Mouse (Mus musculus): ENCODE data around the gene Ooep. TPM values are rescaled to one million over a fixed set of nuclear protein-coding genes. Genes with fewer than 3 reads are reported as not detected.
A peak's percentile ranks its signal among the peaks of the same experiment; 100 is the strongest.
"Not testable (repeated sequence)": the region's sequence is repeated elsewhere in the genome, so short reads cannot be mapped to it uniquely, and the experiment has no call there.

Gene Ooep
- polyA plus RNA-seq, 1 experiment from 2014 or later = 4.8 TPM

DNA sequence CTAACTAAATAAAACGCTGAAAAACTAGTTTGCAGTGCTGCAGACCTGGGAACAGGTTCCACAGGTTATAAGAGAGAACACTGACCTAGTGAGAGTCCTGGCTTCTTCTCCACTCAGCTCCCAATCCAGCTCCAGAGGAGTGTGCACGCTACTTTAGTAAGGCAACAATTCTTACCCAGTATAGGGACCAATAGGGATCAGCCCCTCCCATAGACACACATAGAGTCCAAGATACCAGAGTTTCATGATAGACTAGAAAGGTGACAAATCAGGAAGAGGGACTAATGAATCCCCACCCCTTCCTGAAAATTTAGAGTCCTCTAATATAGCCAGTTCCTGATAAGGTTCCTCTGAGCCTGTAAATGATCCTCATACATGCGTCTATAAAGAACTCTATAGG lies 31.5 kb downstream of the Ooep start:
- Histone ChIP-seq H3K4me1 (ENCODE audit: control insufficient read depth, insufficient read depth, low read depth, low read length) (no peaks in the 10 kb centered on the region), H3K9ac (ENCODE audit: low read depth, low read length) (no peak overlapping the region), H3K9me3 (ENCODE audit: control insufficient read depth, low read length) (no peaks in the 10 kb centered on the region), H3K4me3 (ENCODE audit: low read length) (no peak overlapping the region), H3K36me3 (ENCODE audit: control insufficient read depth, insufficient read depth, low read length) (no peaks in the 10 kb centered on the region), H3K4me2 (ENCODE audit: low read length) (no peak overlapping the region), H3K27ac (ENCODE audit: low read depth, low read length) (no peak overlapping the region), H3K27me3 (replicated peaks; ENCODE audit: control insufficient read depth, insufficient read depth, low read length) (no peaks in the 10 kb centered on the region)
- 88% methylated on average over 3 of the region's 3 CpGs for WGBS
- no peak for ATAC-seq

DNA sequence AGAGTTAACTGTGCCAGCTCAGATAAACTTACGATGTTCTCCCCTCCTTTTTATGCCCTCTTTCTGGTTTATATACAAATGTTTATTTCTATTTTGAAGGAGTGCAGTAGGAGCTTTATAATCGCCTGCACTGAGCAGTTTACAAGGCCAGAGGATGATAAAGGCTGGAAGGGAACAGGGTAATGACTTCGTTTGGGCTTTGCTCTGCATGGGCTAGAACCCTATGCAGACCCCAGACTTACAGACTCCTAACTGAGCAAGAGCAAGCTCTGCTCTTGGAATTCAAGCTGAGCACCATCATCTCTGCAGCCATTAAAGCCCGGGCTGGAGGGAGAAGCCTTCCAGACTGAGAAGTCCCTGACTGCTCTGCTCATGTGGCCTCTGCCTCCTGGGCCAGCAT lies 33.3 kb downstream of the Ooep start:
- H3K27me3 ChIP-seq (replicated peaks; ENCODE audit: control insufficient read depth, insufficient read depth, low read length); H3K4me3 ChIP-seq (ENCODE audit: low read length); H3K9ac ChIP-seq (ENCODE audit: low read depth, low read length); ATAC-seq; H3K4me1 ChIP-seq (ENCODE audit: control insufficient read depth, insufficient read depth, low read depth, low read length); H3K36me3 ChIP-seq (ENCODE audit: control insufficient read depth, insufficient read depth, low read length); H3K27ac ChIP-seq (ENCODE audit: low read depth, low read length); H3K9me3 ChIP-seq (ENCODE audit: control insufficient read depth, low read length); H3K4me2 ChIP-seq (ENCODE audit: low read length): not testable (repeated sequence)
- whole genome bisulfite sequencing = 73% methylated on average over 4 of the region's 4 CpGs

DNA sequence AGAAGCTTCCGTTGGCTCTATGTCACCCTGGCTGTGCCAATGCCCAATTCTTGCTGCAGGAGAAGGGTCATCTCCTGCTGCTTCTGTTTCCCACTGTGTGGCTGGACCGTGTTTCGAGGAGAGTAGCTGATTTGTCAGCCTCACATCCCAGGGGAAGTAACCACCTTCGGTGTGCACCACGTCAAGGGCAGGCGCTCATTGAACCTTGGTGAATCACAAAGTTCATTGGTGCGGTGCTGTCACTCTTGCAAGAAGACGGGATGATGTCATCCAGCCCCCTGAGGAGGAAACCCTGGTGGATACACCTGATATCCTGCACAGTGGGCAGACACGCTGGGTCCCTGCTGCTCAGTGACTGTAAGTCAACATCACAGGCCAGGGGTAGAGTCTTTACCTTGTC lies 35.5 kb downstream of the Ooep start:
- not testable (repeated sequence) for H3K9me3 ChIP-seq (ENCODE audit: control insufficient read depth, low read length); H3K4me3 ChIP-seq (ENCODE audit: low read length); H3K27me3 ChIP-seq (replicated peaks; ENCODE audit: control insufficient read depth, insufficient read depth, low read length); ATAC-seq; H3K36me3 ChIP-seq (ENCODE audit: control insufficient read depth, insufficient read depth, low read length); H3K4me1 ChIP-seq (ENCODE audit: control insufficient read depth, insufficient read depth, low read depth, low read length); H3K4me2 ChIP-seq (ENCODE audit: low read length); H3K9ac ChIP-seq (ENCODE audit: low read depth, low read length); H3K27ac ChIP-seq (ENCODE audit: low read depth, low read length)
- WGBS = 87% methylated on average over 9 of the region's 9 CpGs

DNA sequence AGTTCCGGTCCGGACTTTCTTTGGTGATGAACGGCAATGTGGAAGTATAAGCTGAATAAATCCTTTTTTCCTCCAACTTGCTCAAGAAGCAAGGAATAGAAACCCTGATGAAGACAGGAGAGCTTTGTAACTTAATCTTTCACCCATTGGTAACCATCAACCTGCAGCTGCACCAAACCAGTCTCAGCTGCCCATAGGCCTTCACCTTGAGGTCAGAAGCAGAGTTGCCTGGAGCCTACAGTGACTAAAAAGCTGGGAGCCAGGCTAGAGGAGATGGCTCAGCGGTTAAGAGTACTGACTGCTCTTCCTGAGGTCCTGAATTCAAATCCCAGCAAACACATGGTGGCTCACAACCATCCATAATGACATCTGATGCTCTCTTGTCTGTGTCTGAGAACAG lies 36.0 kb downstream of the Ooep start:
- WGBS = 94% methylated on average over 4 of the region's 4 CpGs
- not testable (repeated sequence) for H3K4me1 ChIP-seq (ENCODE audit: control insufficient read depth, insufficient read depth, low read depth, low read length); H3K9ac ChIP-seq (ENCODE audit: low read depth, low read length); H3K36me3 ChIP-seq (ENCODE audit: control insufficient read depth, insufficient read depth, low read length); H3K4me3 ChIP-seq (ENCODE audit: low read length); H3K4me2 ChIP-seq (ENCODE audit: low read length); H3K27me3 ChIP-seq (replicated peaks; ENCODE audit: control insufficient read depth, insufficient read depth, low read length); H3K9me3 ChIP-seq (ENCODE audit: control insufficient read depth, low read length); H3K27ac ChIP-seq (ENCODE audit: low read depth, low read length); ATAC-seq

DNA sequence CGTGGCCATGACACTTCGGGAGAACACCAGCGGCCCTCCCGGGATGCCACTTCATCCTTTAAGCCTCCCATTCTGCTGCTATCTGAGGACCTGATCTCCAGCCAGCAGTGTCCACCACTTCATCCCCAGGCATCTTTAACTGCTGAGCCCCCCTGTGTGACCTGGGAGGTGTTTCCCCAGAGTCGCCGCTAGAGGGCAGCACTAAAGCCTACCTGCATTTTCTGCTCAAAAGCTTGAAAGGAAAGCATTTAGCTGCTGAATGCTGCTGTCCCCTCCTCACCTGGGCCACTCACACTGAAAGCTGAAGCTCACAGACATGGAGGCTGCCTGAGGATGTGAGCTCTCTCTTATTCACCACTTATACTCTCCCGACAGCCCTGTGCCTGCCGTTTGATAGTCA lies 38.2 kb downstream of the Ooep start:
- H3K36me3 ChIP-seq (ENCODE audit: control insufficient read depth, insufficient read depth, low read length); H3K27me3 ChIP-seq (replicated peaks; ENCODE audit: control insufficient read depth, insufficient read depth, low read length); H3K9ac ChIP-seq (ENCODE audit: low read depth, low read length); H3K4me1 ChIP-seq (ENCODE audit: control insufficient read depth, insufficient read depth, low read depth, low read length); H3K27ac ChIP-seq (ENCODE audit: low read depth, low read length); H3K4me3 ChIP-seq (ENCODE audit: low read length); H3K9me3 ChIP-seq (ENCODE audit: control insufficient read depth, low read length): not testable (repeated sequence)
- peak overlapping the region; percentile 23; the same call in 1 of the 2 replicates for H3K4me2 ChIP-seq (ENCODE audit: low read length)
- 11% methylated on average over 8 of the region's 8 CpGs for WGBS
- peak; percentile 56; the same call in 1 of the 2 replicates for ATAC-seq

DNA sequence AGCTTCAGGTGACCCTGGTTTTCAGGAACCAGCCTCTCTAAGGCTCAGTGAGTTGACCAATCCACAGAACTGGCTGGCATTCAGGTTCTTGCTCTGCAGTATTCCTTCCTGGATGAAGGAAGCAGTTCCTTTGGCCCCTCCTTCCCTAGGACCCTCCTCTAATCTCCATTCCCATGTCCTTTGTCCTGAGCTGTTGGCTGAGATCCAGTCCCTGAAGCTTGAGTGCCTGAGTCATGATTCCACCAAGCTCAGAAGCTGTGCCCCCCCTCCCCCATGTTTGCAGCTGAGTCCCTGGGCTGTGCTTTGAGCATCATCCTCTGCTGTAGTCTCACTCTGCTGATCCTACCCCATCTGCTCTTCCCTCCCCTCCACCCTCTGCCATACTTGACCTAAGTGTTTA lies 41.5 kb downstream of the Ooep start:
- H3K4me2 ChIP-seq (ENCODE audit: low read length); H3K4me3 ChIP-seq (ENCODE audit: low read length); H3K9me3 ChIP-seq (ENCODE audit: control insufficient read depth, low read length); H3K9ac ChIP-seq (ENCODE audit: low read depth, low read length); H3K36me3 ChIP-seq (ENCODE audit: control insufficient read depth, insufficient read depth, low read length); H3K27ac ChIP-seq (ENCODE audit: low read depth, low read length); H3K4me1 ChIP-seq (ENCODE audit: control insufficient read depth, insufficient read depth, low read depth, low read length); ATAC-seq; H3K27me3 ChIP-seq (replicated peaks; ENCODE audit: control insufficient read depth, insufficient read depth, low read length): not testable (repeated sequence)

DNA sequence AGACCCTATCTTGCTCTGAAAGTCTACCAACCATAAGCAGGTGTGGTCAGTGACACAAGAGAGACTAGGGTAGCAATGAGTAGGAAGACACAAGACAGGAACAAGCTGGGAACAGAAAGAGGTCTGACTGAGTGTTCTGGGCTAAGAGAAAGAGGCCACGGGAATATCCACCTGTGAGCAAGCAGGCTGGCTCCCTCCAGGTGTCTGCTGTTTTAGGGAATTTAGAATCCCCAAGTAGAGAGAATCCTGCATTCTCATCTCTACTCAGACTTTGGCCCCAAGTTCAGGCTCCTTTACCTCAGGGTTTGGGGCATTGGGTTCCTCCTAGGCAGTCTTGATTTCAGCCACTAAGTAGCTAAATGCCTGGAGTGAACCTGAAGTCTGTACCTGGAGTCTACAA lies 51.2 kb downstream of the Ooep start, which contains the start of gene Omt2b:
Gene Omt2b, plus strand, starts transcription at position 301 of the 400 bp plus-strand sequence.
- ATAC-seq; H3K4me3 ChIP-seq (ENCODE audit: low read length); H3K4me1 ChIP-seq (ENCODE audit: control insufficient read depth, insufficient read depth, low read depth, low read length); H3K9ac ChIP-seq (ENCODE audit: low read depth, low read length); H3K4me2 ChIP-seq (ENCODE audit: low read length); H3K9me3 ChIP-seq (ENCODE audit: control insufficient read depth, low read length); H3K36me3 ChIP-seq (ENCODE audit: control insufficient read depth, insufficient read depth, low read length); H3K27ac ChIP-seq (ENCODE audit: low read depth, low read length); H3K27me3 ChIP-seq (replicated peaks; ENCODE audit: control insufficient read depth, insufficient read depth, low read length): not testable (repeated sequence)
- 60% methylated on average over 1 of the region's 1 CpGs for WGBS

Other genes starting within 250 kb of the Ooep start
- gene Gsta4, start 196.0 kb downstream of the Ooep start, polyA plus RNA-seq (2015; fragmentation: Nextera tagmentation; extraction: Ambion mirVana) = 28.5 and 30.6 TPM in 2 replicates
- gene Gsta1, start 148.1 kb downstream of the Ooep start, polyA plus RNA-seq (2015; fragmentation: Nextera tagmentation; extraction: Ambion mirVana) = not detected in 2 replicates
- not detected in 2 replicates for gene Gm3776, start 121.6 kb downstream of the Ooep start, polyA plus RNA-seq (2015; fragmentation: Nextera tagmentation; extraction: Ambion mirVana)
- gene Gm10639, start 88.8 kb downstream of the Ooep start, polyA plus RNA-seq (2015; fragmentation: Nextera tagmentation; extraction: Ambion mirVana) = not detected in 2 replicates
- gene Omt2a, start 63.9 kb downstream of the Ooep start, polyA plus RNA-seq (2015; fragmentation: Nextera tagmentation; extraction: Ambion mirVana) = not detected in 2 replicates
- not detected in 2 replicates for gene Omt2b, start 51.1 kb downstream of the Ooep start, polyA plus RNA-seq (2015; fragmentation: Nextera tagmentation; extraction: Ambion mirVana)
- gene Gsta2, start 22.9 kb downstream of the Ooep start, polyA plus RNA-seq (2015; fragmentation: Nextera tagmentation; extraction: Ambion mirVana) = not detected in 2 replicates
- 4.5 and 6.4 TPM in 2 replicates for gene Dppa5a, start 10.5 kb downstream of the Ooep start, polyA plus RNA-seq (2015; fragmentation: Nextera tagmentation; extraction: Ambion mirVana)
- gene Ddx43, start 17.1 kb upstream of the Ooep start, polyA plus RNA-seq (2015; fragmentation: Nextera tagmentation; extraction: Ambion mirVana) = 0.29 and 0.44 TPM in 2 replicates
- gene Cgas, start 64.5 kb upstream of the Ooep start, polyA plus RNA-seq (2015; fragmentation: Nextera tagmentation; extraction: Ambion mirVana) = 0.54 and 0.79 TPM in 2 replicates
- gene Mto1, start 69.5 kb upstream of the Ooep start, polyA plus RNA-seq (2015; fragmentation: Nextera tagmentation; extraction: Ambion mirVana) = 27.9 and 30.0 TPM in 2 replicates
- 1.8 and 2.3 TPM in 2 replicates for gene Gm17324, start 70.1 kb upstream of the Ooep start, polyA plus RNA-seq (2015; fragmentation: Nextera tagmentation; extraction: Ambion mirVana)
- gene Eef1a1, start 110.4 kb upstream of the Ooep start, polyA plus RNA-seq (2015; fragmentation: Nextera tagmentation; extraction: Ambion mirVana) = 2,954 and 2,983 TPM in 2 replicates
- 15.6 and 15.8 TPM in 2 replicates for gene Slc17a5, start 209.3 kb upstream of the Ooep start, polyA plus RNA-seq (2015; fragmentation: Nextera tagmentation; extraction: Ambion mirVana)
- gene Cd109, start 236.8 kb upstream of the Ooep start, polyA plus RNA-seq (2015; fragmentation: Nextera tagmentation; extraction: Ambion mirVana) = 0.95 and 2.0 TPM in 2 replicates